Mouse (Mus musculus) cerebellum, adult 9-11 months (tissue): ENCODE data around the gene Prtg.

ENCODE experiments used
- DNase-seq: peaks from one replicate; pipeline ENCODE4 v3.0.0; 2022

The Prtg gene

GRCm38 (mm10) chr9:72806731-72807419, at the start of gene Prtg:
Prtg (plus strand) TSS chr9:72806874.
- peak; percentile 5 for DNase-seq

- DNase-seq, result no peak
Measured at GRCm38 (mm10) chr9:72757143-72757542, 49.5 kb upstream of the Prtg start.

- no peak for DNase-seq
Measured at GRCm38 (mm10) chr9:72758705-72759131, 48.0 kb upstream of the Prtg start.

- DNase-seq, result no peak
Measured at GRCm38 (mm10) chr9:72763050-72763718, 43.5 kb upstream of the Prtg start.

- DNase-seq, result peak; percentile 59
Measured at GRCm38 (mm10) chr9:72766789-72767349, 39.8 kb upstream of the Prtg start.

- no peak for DNase-seq
Measured at GRCm38 (mm10) chr9:72775022-72775421, 31.7 kb upstream of the Prtg start.

- DNase-seq, result no peak
Measured at GRCm38 (mm10) chr9:72779004-72779403, 27.7 kb upstream of the Prtg start.

- no peak for DNase-seq
Measured at GRCm38 (mm10) chr9:72779733-72780132, 26.9 kb upstream of the Prtg start.

GRCm38 (mm10) chr9:72780694-72781093, 26.0 kb upstream of the Prtg start:
- no peak for DNase-seq

- DNase-seq, result no peak
Measured at GRCm38 (mm10) chr9:72781466-72781865, 25.2 kb upstream of the Prtg start.

GRCm38 (mm10) chr9:72782121-72782520, 24.6 kb upstream of the Prtg start:
- DNase-seq, result no peak

- DNase-seq, result no peak
Measured at GRCm38 (mm10) chr9:72787732-72788131, 18.9 kb upstream of the Prtg start.

GRCm38 (mm10) chr9:72790530-72791212, 16.0 kb upstream of the Prtg start:
- no peak for DNase-seq

- DNase-seq, result no peak
Measured at GRCm38 (mm10) chr9:72791213-72791582, 15.5 kb upstream of the Prtg start.

- DNase-seq, result no peak
Measured at GRCm38 (mm10) chr9:72791681-72792080, 15.0 kb upstream of the Prtg start.

GRCm38 (mm10) chr9:72795243-72795642, 11.4 kb upstream of the Prtg start:
- DNase-seq, result no peak

GRCm38 (mm10) chr9:72797136-72797621, 9.5 kb upstream of the Prtg start:
- DNase-seq, result no peak

- DNase-seq, result no peak
Measured at GRCm38 (mm10) chr9:72803280-72803679, 3.4 kb upstream of the Prtg start.

GRCm38 (mm10) chr9:72806146-72806545, 528 bp upstream of the Prtg start:
- DNase-seq, result no peak

GRCm38 (mm10) chr9:72807420-72808005, 839 bp downstream of the Prtg start:
- DNase-seq, result peak; percentile 23

GRCm38 (mm10) chr9:72808176-72808575, 1.5 kb downstream of the Prtg start:
- DNase-seq, result no peak

GRCm38 (mm10) chr9:72808586-72808985, 1.9 kb downstream of the Prtg start:
- no peak for DNase-seq

GRCm38 (mm10) chr9:72809077-72809476, 2.4 kb downstream of the Prtg start:
- no peak for DNase-seq
